Mouse (Mus musculus) A20 (cell line): ENCODE measurements at regions not wholly inside any gene's neighbourhood (a gene's known extent, or its start where the extent isn't known, plus 50 kb on each side); places are given as distances from the start of the nearest gene placed in this dataset.

ENCODE experiments used
- DNase-seq: peaks from one replicate; pipeline ENCODE4 v3.0.0-alpha.2; 2011; ENCODE audit warnings: low read depth, low spot score

DNA sequence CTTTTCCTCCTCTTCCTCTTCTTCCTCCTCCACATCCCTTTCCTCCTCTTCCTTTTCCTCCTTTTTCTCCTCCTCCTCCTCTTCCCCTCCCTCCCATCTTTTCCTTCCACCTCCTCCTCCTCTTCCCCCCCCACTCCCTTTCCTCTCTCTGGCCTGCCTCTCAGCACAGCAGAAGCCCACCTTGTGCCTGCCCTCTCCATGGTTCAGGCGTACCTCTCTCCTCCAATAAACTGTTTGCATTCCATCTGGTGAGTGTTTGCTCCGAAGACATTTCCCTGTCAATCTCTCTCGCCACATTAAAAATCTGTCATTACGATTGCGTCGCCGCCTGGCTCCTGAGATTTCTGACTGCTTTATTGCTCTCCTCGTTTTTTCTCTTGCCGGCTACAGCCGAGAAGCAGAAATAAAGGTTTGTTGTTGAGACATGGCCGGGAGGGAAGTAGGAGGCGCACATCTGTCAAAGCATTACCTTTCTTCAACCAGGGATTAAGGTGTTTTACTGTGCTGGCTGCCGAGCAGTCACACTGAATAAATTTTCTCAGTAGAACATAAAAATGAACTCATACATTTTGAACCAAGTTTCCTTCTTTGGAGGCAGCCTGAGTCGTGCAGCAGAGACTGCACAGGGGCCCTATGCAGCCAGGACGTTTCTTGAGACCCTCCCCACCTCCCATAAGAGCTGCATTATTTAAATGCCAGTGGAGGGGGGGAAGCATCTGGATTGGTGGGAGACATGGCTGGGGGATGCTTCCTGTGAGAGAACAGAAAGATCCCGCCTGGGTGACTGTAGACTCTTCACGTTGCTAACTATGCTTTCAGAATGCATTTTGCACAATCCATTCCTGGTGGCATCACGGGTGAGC lies 376.3 kb upstream of the 3110018I06Rik start:
- DNase-seq = no peak

DNA sequence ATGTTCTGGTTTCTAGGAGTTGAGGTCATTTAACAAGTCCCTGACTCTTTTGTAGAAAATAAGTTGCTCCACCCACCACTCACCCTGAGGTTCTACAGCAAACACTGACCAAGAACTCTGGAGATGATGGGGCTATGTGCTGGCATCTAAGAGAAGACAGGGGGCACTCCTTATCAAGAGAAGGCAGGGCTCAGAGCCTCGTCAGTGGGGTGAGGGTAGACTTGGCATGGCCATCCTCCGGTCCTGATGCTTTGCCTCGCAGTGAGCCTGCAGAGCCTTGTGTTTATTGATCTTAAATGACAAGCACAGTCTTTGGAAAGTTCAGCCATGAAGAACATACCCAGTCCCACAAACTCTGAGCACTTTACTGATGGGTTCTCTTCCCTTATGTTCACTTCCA lies 370.1 kb upstream of the 3110018I06Rik start:
- DNase-seq = no peak

DNA sequence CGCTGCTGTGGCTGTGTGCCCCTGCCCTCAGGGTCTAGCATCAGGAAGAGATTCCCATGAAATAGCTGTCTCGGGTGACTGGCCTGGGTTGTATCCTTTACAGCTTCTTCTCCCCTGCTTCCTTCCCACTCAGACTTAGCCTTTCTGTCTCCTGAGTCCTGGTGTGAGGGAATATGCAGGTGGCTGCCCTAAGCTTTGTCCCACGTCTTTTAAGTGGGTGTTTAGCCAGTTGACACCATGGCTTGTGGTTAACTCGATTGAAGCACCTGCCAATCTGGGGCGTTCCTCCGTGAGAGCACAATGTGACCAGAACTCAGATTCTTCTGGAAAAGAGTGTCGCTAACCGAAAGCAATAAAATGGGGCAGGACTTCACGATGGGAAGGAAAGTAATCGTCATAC lies 369.4 kb upstream of the 3110018I06Rik start:
- no peak for DNase-seq

DNA sequence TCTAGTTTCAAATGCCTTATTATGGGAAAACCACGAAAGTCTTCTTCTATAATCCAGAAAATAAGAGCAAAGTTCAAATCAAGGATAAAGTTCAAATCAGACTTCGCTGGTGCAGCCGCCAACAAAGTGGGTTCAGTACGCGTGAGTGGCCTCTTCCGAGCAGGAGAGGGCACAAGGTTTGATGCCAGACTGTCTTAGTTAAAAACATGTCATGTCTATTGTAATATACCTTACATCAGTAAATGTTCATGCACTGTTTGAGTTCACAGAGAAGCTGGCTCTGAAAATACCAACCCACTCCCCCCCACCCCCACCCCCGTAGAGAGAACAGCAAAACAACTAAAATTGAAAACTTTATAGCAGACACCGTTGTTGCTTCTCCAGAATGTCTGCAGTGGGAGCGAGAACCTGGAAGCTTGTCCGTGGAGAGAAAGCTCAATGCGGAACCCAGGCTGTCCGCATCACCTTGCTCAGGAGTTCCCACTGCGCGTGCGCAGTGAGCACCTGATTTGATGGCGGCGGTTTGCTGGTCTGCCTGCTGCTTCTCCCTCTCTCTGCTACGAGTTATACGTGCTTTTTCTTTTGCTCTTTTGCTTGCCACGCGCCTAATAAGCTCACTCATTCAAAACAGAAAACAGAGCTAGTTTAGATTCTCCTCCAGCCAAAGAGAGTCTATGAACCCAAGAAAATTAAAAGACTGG lies 367.8 kb upstream of the 3110018I06Rik start:
- DNase-seq = no peak

DNA sequence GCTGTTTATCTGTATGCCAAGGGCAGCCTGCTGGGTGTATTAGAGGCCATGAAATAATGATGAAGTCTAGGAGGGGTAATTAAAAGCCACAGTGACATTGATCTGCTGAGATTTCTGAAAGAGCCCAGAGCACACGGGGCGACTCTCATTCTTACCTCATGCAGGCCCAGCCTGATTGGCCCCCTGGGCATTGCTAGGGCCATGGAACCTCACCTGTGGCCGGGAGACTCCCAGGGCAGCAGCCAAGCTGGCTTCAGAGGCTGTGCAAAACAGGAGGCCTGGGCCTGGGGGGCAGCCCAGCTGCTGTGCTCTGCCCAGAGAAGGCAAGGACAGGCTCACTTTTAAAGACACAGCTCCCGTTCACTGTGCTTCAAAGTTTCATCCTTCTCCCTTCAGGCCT lies 366.4 kb upstream of the 3110018I06Rik start:
- DNase-seq = no peak

DNA sequence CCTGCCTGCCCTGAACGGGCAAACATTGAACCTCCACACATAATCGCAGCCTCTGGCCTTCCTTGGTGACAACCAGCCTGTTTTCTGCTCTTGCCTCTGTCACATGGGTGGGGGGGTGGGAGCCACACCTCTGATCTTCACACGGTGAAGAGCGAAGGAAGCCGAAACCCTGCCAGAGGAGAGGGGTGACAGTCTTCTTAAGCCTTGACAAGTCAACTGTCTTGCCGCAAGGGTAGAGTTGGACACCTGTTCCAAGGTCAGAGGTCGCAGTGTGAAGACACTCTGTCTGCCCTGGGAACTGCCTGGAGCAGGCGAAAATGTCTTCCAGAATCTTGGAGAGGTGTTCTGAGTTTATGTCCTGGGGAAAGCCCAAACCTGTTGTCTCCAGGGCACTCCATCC lies 364.8 kb upstream of the 3110018I06Rik start:
- DNase-seq = no peak

DNA sequence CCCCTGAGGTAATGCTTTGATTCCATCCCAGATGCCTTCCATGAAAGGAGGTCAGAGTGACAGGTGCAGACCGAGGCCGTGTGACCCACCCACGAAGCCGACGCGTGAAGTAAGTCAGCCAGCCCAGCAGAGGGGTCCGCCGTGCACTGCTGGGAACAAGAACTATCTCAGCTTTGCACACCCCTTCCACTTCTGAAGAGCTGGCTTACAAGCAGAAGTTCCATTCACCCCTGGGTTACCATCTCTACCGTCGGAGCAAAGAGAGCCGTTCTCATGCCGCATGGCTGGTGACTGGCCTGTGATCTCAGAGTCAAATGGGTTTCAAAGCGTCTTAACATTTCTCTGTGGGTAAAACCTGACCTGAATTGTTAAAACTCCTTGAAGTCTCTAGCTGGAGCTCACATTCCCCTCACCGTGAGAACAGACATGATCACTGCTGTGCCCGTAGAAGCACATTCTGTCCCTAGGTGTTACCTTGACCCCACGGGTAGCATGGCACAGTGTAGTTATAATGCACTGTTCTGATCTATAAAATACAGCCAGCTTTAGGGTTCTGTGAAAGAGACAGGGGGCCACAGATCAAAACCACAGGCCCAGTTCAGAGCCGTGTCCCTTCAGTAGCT lies 364.1 kb upstream of the 3110018I06Rik start:
- DNase-seq = no peak

DNA sequence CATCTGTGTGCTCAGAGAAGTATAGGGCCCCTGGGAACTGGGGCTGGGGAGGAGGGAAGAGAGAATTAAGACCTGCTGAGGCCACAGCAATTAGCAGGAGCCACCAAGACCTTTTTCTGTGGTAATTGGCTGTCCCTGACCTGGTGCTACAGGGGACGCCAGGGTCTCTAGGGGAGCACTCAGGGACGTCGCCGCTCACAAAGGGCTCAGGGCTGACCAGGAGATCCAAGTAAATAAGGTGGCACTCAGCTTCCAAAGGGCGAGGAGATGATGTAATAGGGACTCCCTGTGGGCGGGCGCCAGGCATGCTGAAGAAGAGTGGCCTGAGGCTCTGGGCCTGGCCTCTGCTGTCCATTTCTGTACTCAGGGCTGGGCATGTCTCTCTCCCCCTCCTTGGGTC lies 363.2 kb upstream of the 3110018I06Rik start:
- DNase-seq = no peak

DNA sequence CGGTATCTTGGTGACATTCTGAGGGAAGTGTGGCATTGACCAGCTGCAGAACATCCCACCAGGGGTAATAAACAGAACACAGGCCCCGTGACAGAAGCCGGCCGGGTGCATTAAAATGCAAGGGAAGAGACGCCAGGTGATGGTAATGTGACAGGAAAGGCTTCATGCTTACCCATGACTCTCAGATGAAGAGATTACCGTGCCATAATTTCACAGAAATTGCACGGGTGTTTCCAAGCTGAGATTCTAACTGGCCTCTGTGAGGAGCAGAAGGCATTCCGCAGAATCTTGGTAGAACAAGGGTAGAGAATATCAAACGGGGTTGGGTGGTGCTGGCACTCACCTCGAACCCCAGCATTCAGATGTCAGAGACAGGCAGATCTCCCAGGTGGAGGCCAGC lies 362.4 kb upstream of the 3110018I06Rik start:
- no peak for DNase-seq

DNA sequence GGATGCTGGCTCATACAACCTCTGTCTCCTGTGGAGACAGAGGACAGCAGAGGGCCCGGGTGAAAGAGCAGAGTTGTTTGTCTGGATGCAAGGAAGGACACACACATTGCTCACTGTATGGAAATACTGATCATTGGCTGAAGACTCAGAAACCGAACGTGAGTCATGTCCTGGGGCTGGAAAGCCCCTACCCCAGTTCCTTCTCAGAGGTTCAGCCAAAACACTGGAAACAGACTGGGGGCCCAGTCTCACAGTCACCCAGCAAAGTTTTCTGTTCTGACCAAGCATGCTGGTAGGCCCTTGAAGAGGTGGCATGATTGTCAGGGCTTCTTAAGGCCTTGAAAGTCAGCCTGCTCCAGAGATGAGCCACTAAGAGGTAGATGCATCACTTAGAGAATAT lies 360.8 kb upstream of the 3110018I06Rik start:
- no peak for DNase-seq

DNA sequence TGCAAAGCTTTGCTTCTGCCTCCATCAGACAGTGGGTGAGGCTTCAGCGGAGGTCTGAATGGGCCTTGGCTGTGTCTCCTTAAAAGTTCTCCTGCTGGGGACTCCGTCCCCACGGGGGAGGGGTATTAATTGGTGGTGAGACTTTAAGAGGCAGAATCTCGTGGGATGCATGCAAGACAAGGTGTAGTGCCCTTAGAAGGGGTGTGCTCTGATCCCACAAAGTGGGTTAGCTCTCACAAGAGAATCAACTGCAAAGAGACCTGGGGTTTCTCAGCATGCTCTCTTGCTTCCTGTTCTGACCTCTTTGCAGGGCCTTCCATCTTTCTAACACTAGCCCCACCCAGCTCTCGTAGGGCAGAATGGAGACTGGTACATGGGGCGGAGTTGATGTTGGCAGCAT lies 359.2 kb upstream of the 3110018I06Rik start:
- DNase-seq = no peak

DNA sequence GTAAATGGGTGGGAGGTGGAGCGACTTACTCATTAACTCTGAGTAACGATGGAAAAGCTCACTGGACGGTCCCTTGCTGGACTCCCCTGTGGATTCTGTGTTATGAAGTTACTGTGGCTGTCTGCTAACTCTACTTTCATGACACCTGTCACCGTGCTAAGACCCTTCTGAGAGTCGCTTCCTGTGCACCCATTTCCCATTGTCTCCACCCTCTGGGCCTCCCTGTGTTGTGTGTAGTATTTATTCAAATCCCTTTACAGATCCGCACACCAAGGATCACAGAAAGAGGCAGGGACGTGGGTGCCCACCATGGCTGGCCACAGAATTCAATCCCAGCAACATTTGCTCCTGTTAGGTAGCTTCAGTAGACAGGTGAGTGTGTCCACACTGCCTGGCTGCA lies 357.1 kb upstream of the 3110018I06Rik start:
- DNase-seq = no peak

DNA sequence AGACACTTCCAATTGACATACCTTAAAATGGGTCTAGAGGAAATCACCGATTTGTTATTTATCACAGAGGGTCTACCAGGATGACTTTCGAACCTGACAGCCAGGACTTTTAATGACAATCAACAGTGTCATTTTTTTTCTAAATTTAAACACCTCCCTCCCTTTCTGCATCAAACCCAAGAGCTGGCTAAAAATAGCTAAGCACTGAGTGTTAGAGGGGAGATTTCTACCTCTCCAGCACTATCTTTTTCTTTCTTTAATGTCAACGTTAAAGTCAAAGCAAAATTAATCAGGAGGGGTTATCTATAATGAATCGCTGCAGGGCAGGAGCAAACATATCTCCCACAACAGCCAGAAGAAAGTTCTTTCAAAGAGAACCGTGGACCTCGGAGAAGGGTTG lies 356.6 kb upstream of the 3110018I06Rik start:
- DNase-seq = no peak

DNA sequence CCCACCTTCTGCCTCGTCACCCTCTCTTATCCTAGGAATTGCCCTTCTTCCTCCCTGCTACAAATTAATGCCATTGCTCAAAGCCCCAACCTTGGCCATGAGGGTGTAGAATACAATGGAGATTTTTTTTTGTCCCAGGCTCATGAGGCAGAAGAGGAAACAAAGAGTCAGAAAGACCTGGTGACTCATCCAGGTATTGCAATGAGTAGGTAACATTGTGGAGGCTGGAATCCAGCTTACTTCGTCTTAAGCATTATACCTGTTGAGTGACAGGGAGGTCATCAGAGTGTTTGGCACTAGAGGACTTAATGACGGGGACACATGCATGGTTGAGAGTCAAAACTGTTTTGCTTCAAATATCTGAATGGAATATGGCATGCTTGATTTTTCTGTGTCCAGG lies 355.9 kb upstream of the 3110018I06Rik start:
- DNase-seq = no peak

DNA sequence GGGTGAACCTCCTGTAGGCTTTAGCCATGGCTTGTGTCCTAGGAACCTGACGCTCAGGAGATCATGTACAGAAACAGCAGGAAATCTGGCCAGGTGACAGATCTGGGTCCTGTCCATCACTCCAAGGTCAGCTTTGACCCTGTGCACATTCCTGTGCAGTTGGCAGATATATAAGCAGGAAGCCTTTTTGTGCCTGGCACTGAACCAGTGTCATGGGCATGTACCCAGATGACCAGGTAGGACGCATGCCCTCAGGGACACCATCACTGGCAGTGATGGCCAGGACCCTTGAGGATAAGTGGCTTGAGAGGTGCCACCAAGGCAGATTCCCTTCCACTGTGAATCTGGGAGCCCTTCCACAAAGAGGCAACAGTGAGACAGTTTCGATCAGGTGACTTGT lies 354.1 kb upstream of the 3110018I06Rik start:
- no peak for DNase-seq

DNA sequence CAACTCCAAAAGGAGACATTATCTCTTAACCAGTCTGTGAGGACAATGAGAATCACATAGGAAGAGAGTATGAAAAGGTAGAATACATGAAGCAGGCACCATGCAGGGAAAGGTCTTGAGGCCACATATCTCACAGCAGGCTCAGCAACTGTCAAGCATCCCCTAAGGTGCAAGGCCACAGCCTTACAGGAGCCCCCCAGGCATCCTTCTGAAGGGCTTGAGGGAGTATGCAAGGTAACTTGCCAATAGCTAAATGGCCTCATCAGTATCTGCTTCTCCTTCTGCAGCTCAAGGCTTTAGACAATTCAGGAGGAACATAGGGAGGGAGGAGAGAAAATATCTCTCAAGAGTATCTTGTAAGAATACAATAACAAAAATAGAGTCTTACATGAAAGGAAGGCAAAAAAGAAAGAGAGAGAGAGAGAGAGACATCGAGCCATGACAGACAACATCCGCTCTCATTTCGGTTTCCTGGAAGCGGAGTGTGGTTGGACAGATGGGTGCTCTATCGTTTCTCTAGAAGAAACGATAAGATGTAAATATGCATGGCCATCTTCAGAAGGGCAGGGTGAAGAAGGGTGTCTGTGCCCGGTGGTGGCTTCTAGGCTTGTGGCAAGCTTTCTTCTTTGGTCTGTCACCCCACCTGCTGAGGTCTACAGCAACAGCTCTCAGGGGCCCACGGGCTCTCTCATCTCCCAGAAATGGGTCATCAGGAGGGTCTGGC lies 349.6 kb upstream of the 3110018I06Rik start:
- DNase-seq = no peak

DNA sequence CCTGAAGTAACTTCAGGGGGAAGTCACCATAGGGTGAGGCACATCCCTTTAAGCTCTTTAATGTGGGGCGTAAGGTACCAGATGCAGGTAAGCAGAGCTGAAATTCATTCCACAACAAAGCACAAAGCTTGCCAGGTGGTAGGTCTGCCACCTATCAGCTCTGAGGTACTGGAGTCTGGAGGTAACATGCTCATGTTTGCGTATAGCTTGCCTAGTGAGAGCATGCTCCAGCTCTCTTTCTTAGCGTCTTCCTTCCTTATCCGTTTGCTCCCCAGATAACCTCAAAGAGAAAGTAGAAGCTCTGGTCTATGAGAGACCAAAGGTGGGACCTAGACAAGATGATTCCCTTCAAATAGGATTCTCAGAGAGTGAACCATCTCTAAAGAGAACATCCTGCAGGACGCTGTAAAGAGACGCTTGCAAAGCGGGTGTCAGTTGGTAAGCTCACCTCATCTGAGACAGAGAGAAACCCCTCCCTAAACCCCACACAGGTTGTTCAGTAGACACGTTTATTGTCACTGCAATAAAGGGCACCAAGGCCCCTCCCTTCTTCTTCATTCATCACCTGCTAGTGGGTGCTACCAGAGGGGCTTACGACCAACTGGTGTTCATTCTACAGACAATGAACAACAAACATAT lies 347.4 kb upstream of the 3110018I06Rik start:
- no peak for DNase-seq

DNA sequence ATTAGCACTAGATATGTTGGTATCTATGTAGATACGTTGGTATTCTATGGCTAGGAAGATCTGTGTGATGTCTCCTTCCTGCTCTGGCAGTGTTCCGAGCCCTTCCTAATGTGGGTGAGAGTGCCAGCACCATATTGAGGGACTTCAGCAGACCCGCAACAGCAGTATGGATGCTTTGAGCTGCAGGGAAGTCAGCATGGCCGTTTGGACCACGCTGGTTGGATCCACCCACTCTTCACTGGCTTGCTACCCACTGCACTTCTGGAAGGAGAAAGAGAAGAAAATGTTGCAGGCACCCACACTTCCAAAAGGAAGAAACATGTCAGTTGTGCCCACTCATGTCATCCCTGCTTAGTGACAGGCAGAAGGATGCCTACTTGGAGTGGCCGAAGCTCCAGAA lies 346.2 kb upstream of the 3110018I06Rik start:
- DNase-seq = no peak

DNA sequence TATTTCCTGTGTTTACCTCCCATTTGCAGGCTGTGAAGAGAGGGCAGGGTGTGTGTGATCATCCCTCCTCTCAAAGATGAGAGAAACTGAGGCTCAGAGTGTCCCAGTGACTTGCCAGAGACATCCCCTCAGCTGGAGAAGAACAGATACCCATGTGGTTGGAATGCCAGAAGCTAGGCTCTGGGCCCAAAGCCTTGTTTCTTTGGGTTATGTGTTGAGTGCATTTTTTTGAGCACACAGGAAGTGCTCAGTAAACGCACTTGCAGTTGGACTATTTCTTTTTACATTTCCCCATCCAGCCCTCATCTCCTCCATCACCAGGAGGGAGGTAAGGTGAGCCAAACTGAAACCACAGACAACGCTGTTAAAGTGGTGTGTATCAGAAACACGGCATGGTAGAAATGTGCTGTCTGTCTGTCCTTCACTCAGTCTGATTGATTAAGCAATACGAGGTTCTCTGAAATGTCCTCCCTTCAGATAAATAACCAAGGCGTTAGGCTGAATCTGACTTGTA lies 341.8 kb upstream of the 3110018I06Rik start:
- no peak for DNase-seq

DNA sequence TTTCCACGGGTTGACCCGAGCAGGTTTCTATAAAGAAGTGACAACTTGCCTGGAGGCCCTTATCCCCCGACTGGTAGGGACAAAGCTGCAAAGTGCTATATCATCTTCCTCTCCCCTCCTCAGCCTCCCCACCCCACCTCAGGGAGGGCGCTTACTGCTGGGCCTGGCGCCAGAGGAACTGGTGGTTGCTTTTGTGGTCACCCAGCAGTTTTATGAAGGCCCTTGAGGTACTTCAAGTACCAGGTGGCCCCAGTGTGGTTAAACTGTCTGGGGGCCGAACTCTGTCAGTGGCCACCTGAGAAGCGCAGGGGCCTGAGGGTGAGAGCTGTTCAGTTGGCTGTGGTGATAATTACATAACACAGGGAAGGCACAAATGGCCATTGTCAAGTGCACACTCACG lies 340.0 kb upstream of the 3110018I06Rik start:
- DNase-seq = no peak

DNA sequence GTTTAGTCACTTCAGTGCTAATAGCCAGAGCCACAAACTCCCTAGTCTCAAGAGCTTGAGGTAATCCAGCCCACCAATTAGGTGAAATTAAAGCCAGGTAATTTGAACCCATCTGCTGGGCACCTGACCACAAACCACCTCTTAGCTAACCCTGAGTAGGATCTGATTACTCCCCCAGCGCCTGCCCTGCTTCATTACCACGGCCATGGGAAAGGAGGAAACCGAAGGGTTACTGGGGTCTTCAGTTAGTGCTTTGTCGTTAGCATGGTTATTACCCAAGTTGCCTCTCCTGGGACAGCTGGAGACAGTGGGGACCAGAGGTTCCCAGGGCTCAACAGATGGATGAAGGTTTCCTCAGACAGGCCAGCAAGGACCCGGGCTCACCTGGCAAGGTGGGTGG lies 337.3 kb upstream of the 3110018I06Rik start:
- no peak for DNase-seq
